Mouse (Mus musculus) liver, embryonic 15.5 days (tissue): ENCODE data around the gene Ak8. TPM values are rescaled to one million over a fixed set of nuclear protein-coding genes. Genes with fewer than 3 reads are reported as not detected.

ENCODE experiments used
- ATAC-seq: fragments of 200-750 bp; cut with Nextera tagmentation; 2 replicates; pipeline ENCODE4 v1.8.0; 2017; ENCODE audit warnings: moderate number of reproducible peaks, mild to moderate bottlenecking, moderate library complexity; ENCODE audit not compliant: insufficient read depth
- H3K27ac ChIP-seq: fragments of 300-500 bp; sonication (generic); replicated peaks from 2 replicates; pipeline ENCODE4 v1.5.1; 2015; ENCODE audit warnings: mild to moderate bottlenecking, inconsistent platforms
- H3K27me3 ChIP-seq: fragments of 300-500 bp; sonication (generic); 2 replicates; pipeline ENCODE4 v1.6.1; 2015; ENCODE audit warnings: mild to moderate bottlenecking, inconsistent platforms
- H3K36me3 ChIP-seq: fragments of 300-500 bp; sonication (generic); replicated peaks from 2 replicates; pipeline ENCODE4 v1.6.1; 2015; ENCODE audit warnings: moderate library complexity, mild to moderate bottlenecking, inconsistent platforms
- H3K4me1 ChIP-seq: fragments of 300-500 bp; sonication (generic); replicated peaks from 2 replicates; pipeline ENCODE4 v1.6.1; 2015; ENCODE audit warnings: inconsistent platforms
- H3K4me2 ChIP-seq: fragments of 300-500 bp; sonication (generic); 2 replicates; pipeline ENCODE4 v1.6.1; 2015; ENCODE audit warnings: moderate library complexity, mild to moderate bottlenecking, inconsistent platforms
- H3K4me3 ChIP-seq: fragments of 300-500 bp; sonication (generic); replicated peaks from 2 replicates; pipeline ENCODE4 v1.5.1; 2015; ENCODE audit warnings: mild to moderate bottlenecking, inconsistent platforms
- H3K9ac ChIP-seq: fragments of 300-500 bp; sonication (generic); 2 replicates; pipeline ENCODE4 v1.6.1; 2015; ENCODE audit warnings: moderate library complexity, mild to moderate bottlenecking, inconsistent platforms
- H3K9me3 ChIP-seq: fragments of 300-500 bp; sonication (generic); replicated peaks from 2 replicates; pipeline ENCODE4 v1.6.1; 2016; ENCODE audit warnings: inconsistent platforms
- WGBS: fragments of 180-500 bp; shearing (Covaris S2); methylation state at CpG from one replicate; pipeline ENCODE4 v1.1.7; 2015; ENCODE audit warnings: mixed read lengths; ENCODE audit not compliant: insufficient replicate concordance; 5-methylcytosine and 5-hydroxymethylcytosine counted together
- polyA plus RNA-seq: library from polyadenylated mRNA; unstranded; fragments of >200 nt; fragmentation: Nextera tagmentation; extraction: Ambion mirVana; gene quantifications from 2 replicates; pipeline ENCODE4 v1.2.1, GENCODE M21; 2015

Ak8 gene
- polyA plus RNA-seq: 0.45 and 0.61 TPM in 2 replicates

GRCm38 (mm10) chr2:28699361-28700335, at the start of gene Ak8, which contains the start of gene Spaca9:
Gene Ak8, plus strand, starts transcription at chr2:28700164.
Gene Spaca9, minus strand, starts transcription at chr2:28699727.
- H3K4me2 ChIP-seq: peak within 1 kb of the TSS; percentile 82
- no peaks in the 10 kb centered on the region for H3K9me3 ChIP-seq
- 2% methylated on average over 53 of the region's 53 CpGs for WGBS
- H3K4me3 ChIP-seq: peak within 1 kb of the TSS; percentile 56
- peak within 1 kb of the TSS; percentile 54 for H3K27ac ChIP-seq
- peaks cover 39% of the 10 kb centered on the region for H3K4me1 ChIP-seq
- peaks cover 37% of the 10 kb centered on the region for H3K27me3 ChIP-seq
- H3K36me3 ChIP-seq: no peaks in the 10 kb centered on the region
- ATAC-seq: peak; percentile 38
- peak within 1 kb of the TSS; percentile 35; the same call in 1 of the 2 replicates for H3K9ac ChIP-seq

GRCm38 (mm10) chr2:28650526-28650925, 49.4 kb upstream of the Ak8 start:
- H3K27me3 ChIP-seq: no peaks in the 10 kb centered on the region
- H3K9me3 ChIP-seq: no peaks in the 10 kb centered on the region
- ATAC-seq: no peak
- H3K9ac ChIP-seq: no peak overlapping the region
- H3K4me3 ChIP-seq: no peak overlapping the region
- H3K27ac ChIP-seq: no peak overlapping the region
- peaks cover 5% of the 10 kb centered on the region; the same call in 1 of the 2 replicates for H3K36me3 ChIP-seq
- H3K4me1 ChIP-seq: peaks cover 8% of the 10 kb centered on the region; the same call in 1 of the 2 replicates
- no peak overlapping the region for H3K4me2 ChIP-seq

GRCm38 (mm10) chr2:28653351-28653750, 46.6 kb upstream of the Ak8 start:
- Histone ChIP-seq H3K27ac (no peak overlapping the region), H3K9ac (no peak overlapping the region), H3K27me3 (no peaks in the 10 kb centered on the region), H3K4me2 (no peak overlapping the region), H3K9me3 (no peaks in the 10 kb centered on the region), H3K36me3 (peaks cover 15% of the 10 kb centered on the region), H3K4me3 (no peak overlapping the region), H3K4me1 (no peaks in the 10 kb centered on the region)
- WGBS: 82% methylated on average over 7 of the region's 7 CpGs
- ATAC-seq: no peak

GRCm38 (mm10) chr2:28654295-28654694, 45.7 kb upstream of the Ak8 start:
- Histone ChIP-seq H3K4me3 (no peak overlapping the region), H3K9ac (no peak overlapping the region), H3K9me3 (no peaks in the 10 kb centered on the region), H3K27me3 (no peaks in the 10 kb centered on the region), H3K27ac (no peak overlapping the region), H3K4me1 (no peaks in the 10 kb centered on the region), H3K36me3 (peaks cover 25% of the 10 kb centered on the region), H3K4me2 (no peak overlapping the region)
- ATAC-seq: no peak
- 40% methylated on average over 2 of the region's 2 CpGs for WGBS

GRCm38 (mm10) chr2:28656216-28656615, 43.7 kb upstream of the Ak8 start:
- Histone ChIP-seq H3K4me1 (no peaks in the 10 kb centered on the region), H3K36me3 (peaks cover 43% of the 10 kb centered on the region), H3K4me2 (no peak overlapping the region), H3K27me3 (no peaks in the 10 kb centered on the region), H3K9ac (no peak overlapping the region), H3K9me3 (no peaks in the 10 kb centered on the region), H3K4me3 (no peak overlapping the region), H3K27ac (no peak overlapping the region)
- WGBS: 71% methylated on average over 8 of the region's 8 CpGs
- ATAC-seq: no peak

GRCm38 (mm10) chr2:28662891-28663290, 37.1 kb upstream of the Ak8 start:
- ATAC-seq: peak; percentile 62
- Histone ChIP-seq H3K27ac (no peak overlapping the region), H3K9ac (no peak overlapping the region), H3K9me3 (no peaks in the 10 kb centered on the region), H3K4me2 (no peak overlapping the region), H3K36me3 (peaks cover 93% of the 10 kb centered on the region), H3K4me1 (peaks cover 9% of the 10 kb centered on the region), H3K27me3 (no peaks in the 10 kb centered on the region), H3K4me3 (no peak overlapping the region)
- WGBS: 64% methylated on average over 3 of the region's 3 CpGs

- Histone ChIP-seq H3K4me3 (no peak overlapping the region), H3K27ac (no peak overlapping the region), H3K27me3 (no peaks in the 10 kb centered on the region), H3K9me3 (no peaks in the 10 kb centered on the region), H3K9ac (no peak overlapping the region), H3K36me3 (peaks cover 89% of the 10 kb centered on the region), H3K4me2 (no peak overlapping the region), H3K4me1 (peaks cover 9% of the 10 kb centered on the region)
- no peak for ATAC-seq
- 82% methylated on average over 3 of the region's 3 CpGs for WGBS
Measured at GRCm38 (mm10) chr2:28665818-28666217, 34.1 kb upstream of the Ak8 start.

GRCm38 (mm10) chr2:28671438-28671837, 28.5 kb upstream of the Ak8 start:
- Histone ChIP-seq H3K4me1 (0 out of 2 replicates have a peak, but pooled peaks cover 4% of the 10 kb centered on the region), H3K27me3 (no peaks in the 10 kb centered on the region), H3K36me3 (peaks cover 88% of the 10 kb centered on the region), H3K4me2 (no peak overlapping the region), H3K27ac (no peak overlapping the region), H3K9ac (no peak overlapping the region), H3K9me3 (no peaks in the 10 kb centered on the region), H3K4me3 (no peak overlapping the region)
- 60% methylated on average over 2 of the region's 2 CpGs for WGBS
- ATAC-seq: no peak

- Histone ChIP-seq H3K36me3 (peaks cover 87% of the 10 kb centered on the region), H3K27ac (no peak overlapping the region), H3K4me2 (no peak overlapping the region; the same call in 1 of the 2 replicates), H3K4me3 (no peak overlapping the region), H3K4me1 (0 out of 2 replicates have a peak, but pooled peaks cover 4% of the 10 kb centered on the region), H3K27me3 (no peaks in the 10 kb centered on the region), H3K9ac (no peak overlapping the region), H3K9me3 (no peaks in the 10 kb centered on the region)
- ATAC-seq: peak; percentile 31; the same call in 1 of the 2 replicates
- 75% methylated on average over 8 of the region's 8 CpGs for WGBS
Measured at GRCm38 (mm10) chr2:28676005-28676404, 24.0 kb upstream of the Ak8 start.

GRCm38 (mm10) chr2:28680710-28681109, 19.3 kb upstream of the Ak8 start:
- peaks cover 89% of the 10 kb centered on the region for H3K36me3 ChIP-seq
- 45% methylated on average over 4 of the region's 4 CpGs for WGBS
- H3K9ac ChIP-seq: no peak overlapping the region
- no peaks in the 10 kb centered on the region for H3K27me3 ChIP-seq
- no peak overlapping the region for H3K4me3 ChIP-seq
- ATAC-seq: no peak
- no peak overlapping the region for H3K4me2 ChIP-seq
- no peaks in the 10 kb centered on the region for H3K9me3 ChIP-seq
- H3K27ac ChIP-seq: no peak overlapping the region
- H3K4me1 ChIP-seq: no peaks in the 10 kb centered on the region

GRCm38 (mm10) chr2:28681718-28682117, 18.2 kb upstream of the Ak8 start:
- no peaks in the 10 kb centered on the region for H3K27me3 ChIP-seq
- H3K9ac ChIP-seq: no peak overlapping the region
- no peak overlapping the region for H3K4me3 ChIP-seq
- no peak for ATAC-seq
- no peak overlapping the region for H3K4me2 ChIP-seq
- H3K9me3 ChIP-seq: no peaks in the 10 kb centered on the region
- WGBS: 83% methylated on average over 4 of the region's 4 CpGs
- no peak overlapping the region for H3K27ac ChIP-seq
- peaks cover 91% of the 10 kb centered on the region for H3K36me3 ChIP-seq
- H3K4me1 ChIP-seq: no peaks in the 10 kb centered on the region
